Comparison of ENCODE assay signal across 10 mouse cellular contexts in genomic region chr5:30207276-30207675, GRCm38 (mm10). TPM values are rescaled to one million over a fixed set of nuclear protein-coding genes. Genes with fewer than 3 reads are reported as not detected.
DNase-seq lines count a peak whose midpoint lies in the region; ATAC-seq and TF ChIP-seq lines count a peak whose summit lies in the region.
"Had no signal": no experiment of that assay in that cellular context is flagged by ENCODE, and none has a peak within 500 bp of the region (broad histone marks: within the 10 kb centered on the region; RNA-seq: fewer than 3 reads in every experiment).

No protein-coding gene starts in this region.

- no peaks in the 10 kb centered on the region for H3K36me3 ChIP-seq in intestine, postnatal 0 days (ENCODE audit: control insufficient read depth, insufficient read depth)
- no peaks in the 10 kb centered on the region for H3K36me3 ChIP-seq in intestine, embryonic 15.5 days
- H3K36me3 ChIP-seq: neural tube, embryonic 12.5 days had no signal

- no peak for ATAC-seq in intestine, postnatal 0 days
- no peak for ATAC-seq in intestine, embryonic 15.5 days
- ATAC-seq: intestine, embryonic 16.5 days had no signal

- no peak overlapping the region for H3K4me3 ChIP-seq in intestine, postnatal 0 days (ENCODE audit: low read depth, low read length)
- H3K4me3 ChIP-seq in intestine, embryonic 15.5 days (replicated peaks): no peak overlapping the region
- H3K4me3 ChIP-seq: neural tube, embryonic 12.5 days had no signal

- no peak overlapping the region for H3K27ac ChIP-seq in intestine, postnatal 0 days (ENCODE audit: low read depth, low read length)
- no peak overlapping the region for H3K27ac ChIP-seq in intestine, embryonic 15.5 days
- H3K27ac ChIP-seq: neural tube, embryonic 12.5 days had no signal

- no peaks in the 10 kb centered on the region for H3K4me1 ChIP-seq in intestine, postnatal 0 days (replicated peaks; ENCODE audit: control insufficient read depth, insufficient read depth, low read length)
- 0 out of 2 replicates have a peak, but pooled peaks cover 5% of the 10 kb centered on the region for H3K4me1 ChIP-seq in intestine, embryonic 15.5 days (replicated peaks)
- H3K4me1 ChIP-seq: neural tube, embryonic 12.5 days had no signal

- WGBS in intestine, postnatal 0 days: 70% methylated on average over 6 of the region's 6 CpGs
- 74% methylated on average over 6 of the region's 6 CpGs for WGBS in intestine, embryonic 15.5 days

- H3K9me3 ChIP-seq in intestine, postnatal 0 days (ENCODE audit: control insufficient read depth): no peaks in the 10 kb centered on the region
- no peaks in the 10 kb centered on the region for H3K9me3 ChIP-seq in intestine, embryonic 15.5 days
- H3K9me3 ChIP-seq: neural tube, embryonic 12.5 days had no signal

- H3K27me3 ChIP-seq in intestine, postnatal 0 days (replicated peaks; ENCODE audit: control insufficient read depth, insufficient read depth, low read length): no peaks in the 10 kb centered on the region
- H3K27me3 ChIP-seq in intestine, embryonic 15.5 days (replicated peaks): no peaks in the 10 kb centered on the region
- H3K27me3 ChIP-seq: neural tube, embryonic 12.5 days had no signal

- no peak overlapping the region for H3K4me2 ChIP-seq in intestine, postnatal 0 days (replicated peaks; ENCODE audit: low read depth)
- no peak overlapping the region for H3K4me2 ChIP-seq in intestine, embryonic 15.5 days (replicated peaks)
- H3K4me2 ChIP-seq: neural tube, embryonic 12.5 days had no signal

- DNase-seq in ES-CJ7 (ENCODE audit: low read depth, low spot score): peak; percentile 84
- DNase-seq in c-Kit-positive CD71-positive TER-119-positive erythroid progenitor cells, embryonic 14.5 days (ENCODE audit: low spot score): peak; percentile 42
- DNase-seq in lung, postnatal 25 days (ENCODE audit: low spot score): peak; percentile 13
- no peak for DNase-seq in frontal cortex, adult 2 months (ENCODE audit: extremely low spot score in 1 of 2, low spot score in 1 of 2)
- DNase-seq in Muller cell, postnatal 12 days (ENCODE audit: inconsistent ontology term): no peak
- no peak for DNase-seq in frontal cortex, postnatal 25 days (ENCODE audit: low spot score in 2 of 2)

- no peak overlapping the region for H3K9ac ChIP-seq in intestine, postnatal 0 days (ENCODE audit: low read depth, low read length)
- no peak overlapping the region for H3K9ac ChIP-seq in intestine, embryonic 15.5 days
- H3K9ac ChIP-seq: neural tube, embryonic 12.5 days had no signal

- peak; percentile 71 for TF ChIP-seq CTCF in intestine, postnatal 0 days (IDR thresholded peaks at IDR 0.05; ENCODE audit: low read depth)

RNA-seq across cellular contexts. Expression of gene Adgrf3, which starts 1.8 kb away (rescaled TPM):
- polyA plus RNA-seq in intestine, postnatal 0 days (2015; fragmentation: Nextera tagmentation; extraction: Ambion mirVana): 0.07 TPM in 1 of 2 replicates, not detected in the other
- polyA plus RNA-seq in intestine, embryonic 15.5 days (2015; fragmentation: Nextera tagmentation; extraction: Ambion mirVana): 0.19 and 0.38 TPM in 2 replicates
- not detected in 2 replicates for polyA plus RNA-seq in frontal cortex, adult 2 months (2012; rRNA removed)
- polyA plus RNA-seq: neural tube, embryonic 12.5 days had no signal

RNA-seq across cellular contexts. Expression of gene Selenoi, which starts 25.1 kb away (rescaled TPM):
- polyA plus RNA-seq in intestine, postnatal 0 days (2015; fragmentation: Nextera tagmentation; extraction: Ambion mirVana): 66.2 and 78.5 TPM in 2 replicates
- polyA plus RNA-seq in intestine, embryonic 15.5 days (2015; fragmentation: Nextera tagmentation; extraction: Ambion mirVana): 37.3 and 38.1 TPM in 2 replicates
- 27.6 and 29.0 TPM in 2 replicates for polyA plus RNA-seq in frontal cortex, adult 2 months (2012; rRNA removed)

RNA-seq across cellular contexts. Expression of gene Hadhb, which starts 52.2 kb away (rescaled TPM):
- polyA plus RNA-seq in intestine, postnatal 0 days (2015; fragmentation: Nextera tagmentation; extraction: Ambion mirVana): 392 and 420 TPM in 2 replicates
- 246 and 269 TPM in 2 replicates for polyA plus RNA-seq in intestine, embryonic 15.5 days (2015; fragmentation: Nextera tagmentation; extraction: Ambion mirVana)
- 101 and 103 TPM in 2 replicates for polyA plus RNA-seq in frontal cortex, adult 2 months (2012; rRNA removed)

RNA-seq across cellular contexts. Expression of gene Hadha, which starts 52.3 kb away (rescaled TPM):
- polyA plus RNA-seq in intestine, postnatal 0 days (2015; fragmentation: Nextera tagmentation; extraction: Ambion mirVana): 301 and 307 TPM in 2 replicates
- 178 and 193 TPM in 2 replicates for polyA plus RNA-seq in intestine, embryonic 15.5 days (2015; fragmentation: Nextera tagmentation; extraction: Ambion mirVana)
- 67.4 and 74.4 TPM in 2 replicates for polyA plus RNA-seq in frontal cortex, adult 2 months (2012; rRNA removed)

Comparison
In these comparisons a context has a peak if more than half of its experiments do, and no peak if none do; other contexts are left out.
1. DNase-seq: peak in ES-CJ7 (single experiment), c-Kit-positive CD71-positive TER-119-positive erythroid progenitor cells, embryonic 14.5 days (single experiment) and lung, postnatal 25 days (single experiment); none in frontal cortex, adult 2 months (0 of 2), Muller cell, postnatal 12 days (single experiment) and frontal cortex, postnatal 25 days (0 of 2).